Mouse (Mus musculus): ENCODE results near the gene Cacna1a.

DNA sequence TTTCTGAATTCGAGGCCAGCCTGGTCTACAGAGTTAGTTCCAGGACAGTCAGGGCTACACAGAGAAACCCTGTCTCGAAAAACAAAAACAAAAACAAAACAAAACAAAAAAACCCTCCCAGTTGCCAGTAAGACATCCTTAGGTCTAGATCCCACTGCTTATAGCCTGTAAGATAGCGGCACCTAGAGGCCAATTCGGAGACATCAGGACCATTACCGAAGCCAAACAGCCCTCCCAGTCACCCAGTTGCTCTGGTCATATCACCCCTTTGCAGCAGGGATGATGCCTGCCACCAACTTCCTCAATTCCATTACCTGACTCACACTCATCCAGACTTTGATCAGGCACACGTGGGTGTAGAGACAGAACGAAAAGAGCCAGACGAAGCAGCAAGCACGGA is 207.4 kb downstream of the Cacna1a start:
- TF ChIP-seq MYC (IDR thresholded peaks at IDR 0.05; ENCODE audit: low read depth, low read length) = no peak
- no peak for TF ChIP-seq POLR2AphosphoS2 (IDR thresholded peaks at IDR 0.05; ENCODE audit: low read length)
- no peak for TF ChIP-seq EP300 (IDR thresholded peaks at IDR 0.05; ENCODE audit: low read depth in 1 of 2, low read length in 2 of 2)
- TF ChIP-seq ZC3H11A (IDR thresholded peaks at IDR 0.05; ENCODE audit: low read depth, low read length) = no peak
- peak; percentile 69 for TF ChIP-seq RAD21 (IDR thresholded peaks at IDR 0.05; ENCODE audit: low read depth, low read length)
- no peak for TF ChIP-seq NELFE (IDR thresholded peaks at IDR 0.05; ENCODE audit: low read depth, low read length)
- TF ChIP-seq GATA1 (IDR thresholded peaks at IDR 0.05; ENCODE audit: low read depth, low read length) = no peak
- no peak for TF ChIP-seq KAT2A (conservative IDR thresholded peaks at IDR 0.05; ENCODE audit: low read depth, low read length)
- TF ChIP-seq CTCF (IDR thresholded peaks at IDR 0.05 in 2 of 3, conservative IDR thresholded peaks at IDR 0.05 in 1 of 3; ENCODE audit: control insufficient read depth in 1 of 3, insufficient read depth in 1 of 3, low read depth in 2 of 3, low read length in 3 of 3, poor library complexity in 1 of 3, severe bottlenecking in 1 of 3) = peak; percentile 65 to 73 (median 73)

Data from MEL (cell line).